Mouse (Mus musculus) R1 (cell line): ENCODE results near the gene Arpc5.

Experiments used
- DNase-seq: peaks from one replicate; pipeline ENCODE4 v3.0.0-alpha.2; 2018; ENCODE audit warnings: low read depth, low spot score

Gene Arpc5

DNA sequence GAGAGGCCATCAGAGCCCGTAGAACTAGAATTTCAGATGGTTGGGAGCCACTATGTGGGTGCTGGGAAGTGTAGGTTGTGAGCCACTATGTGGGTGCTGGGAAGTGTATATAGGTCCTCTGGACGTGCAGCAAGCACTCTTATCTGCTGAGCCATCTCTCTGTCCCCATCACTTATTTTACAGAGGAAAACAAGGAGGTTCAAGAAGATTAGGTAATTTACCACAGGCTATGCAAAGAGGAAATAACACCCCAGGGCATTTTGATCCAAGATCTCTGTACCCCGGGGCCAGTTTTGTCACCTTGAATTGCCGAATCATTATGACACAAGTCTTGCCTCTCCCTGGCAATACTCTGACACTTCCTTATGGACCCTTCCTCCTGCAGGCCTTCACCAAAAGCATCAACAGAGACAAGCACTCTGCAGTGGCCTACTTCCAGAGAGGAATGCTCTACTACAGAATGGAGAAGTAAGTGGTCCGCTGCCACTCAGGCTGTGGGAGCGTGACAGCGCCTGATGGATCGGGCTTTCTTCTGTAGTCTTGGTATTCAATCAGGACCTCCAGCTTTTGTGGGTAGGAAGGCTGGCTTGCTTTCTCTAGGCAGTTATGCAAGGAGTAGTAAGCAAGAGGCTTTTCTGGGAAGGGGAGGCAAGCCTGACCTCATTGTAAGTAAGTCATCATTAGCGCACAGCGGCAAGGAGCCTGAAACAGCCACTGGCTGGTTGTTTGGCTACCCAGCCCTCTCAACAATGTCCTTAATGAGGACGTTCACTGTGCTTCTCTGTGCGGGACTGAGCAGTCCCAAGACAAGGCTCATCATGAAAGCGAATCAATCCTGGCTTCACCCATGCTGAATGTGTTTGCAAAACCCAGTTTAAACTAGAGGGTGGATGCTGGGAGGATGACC is 44.4 kb downstream of the Arpc5 start:
- DNase-seq, result no peak

DNA sequence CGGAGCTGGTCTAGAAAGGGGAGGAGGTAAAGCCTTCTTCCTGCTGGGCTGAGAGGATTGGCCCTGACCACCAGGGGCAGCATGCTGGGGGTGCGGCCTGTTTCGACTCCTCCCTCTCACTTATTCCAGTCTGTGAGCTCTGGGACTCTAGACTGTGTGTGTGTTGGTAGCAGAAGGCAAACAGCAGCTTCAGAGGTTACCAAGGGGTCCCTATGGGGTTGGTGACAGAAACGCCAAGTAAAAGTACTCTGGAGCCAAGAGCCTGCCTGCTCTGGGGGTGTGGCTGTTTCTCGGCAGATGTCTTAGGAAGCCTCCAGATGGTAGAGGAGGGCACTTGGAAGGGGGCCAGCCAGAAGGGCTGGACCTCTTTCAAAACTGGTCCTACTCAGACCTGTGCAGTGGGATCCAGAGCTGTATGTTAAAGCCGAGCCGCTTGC is 48.9 kb downstream of the Arpc5 start:
- DNase-seq, result peak; percentile 91

DNA sequence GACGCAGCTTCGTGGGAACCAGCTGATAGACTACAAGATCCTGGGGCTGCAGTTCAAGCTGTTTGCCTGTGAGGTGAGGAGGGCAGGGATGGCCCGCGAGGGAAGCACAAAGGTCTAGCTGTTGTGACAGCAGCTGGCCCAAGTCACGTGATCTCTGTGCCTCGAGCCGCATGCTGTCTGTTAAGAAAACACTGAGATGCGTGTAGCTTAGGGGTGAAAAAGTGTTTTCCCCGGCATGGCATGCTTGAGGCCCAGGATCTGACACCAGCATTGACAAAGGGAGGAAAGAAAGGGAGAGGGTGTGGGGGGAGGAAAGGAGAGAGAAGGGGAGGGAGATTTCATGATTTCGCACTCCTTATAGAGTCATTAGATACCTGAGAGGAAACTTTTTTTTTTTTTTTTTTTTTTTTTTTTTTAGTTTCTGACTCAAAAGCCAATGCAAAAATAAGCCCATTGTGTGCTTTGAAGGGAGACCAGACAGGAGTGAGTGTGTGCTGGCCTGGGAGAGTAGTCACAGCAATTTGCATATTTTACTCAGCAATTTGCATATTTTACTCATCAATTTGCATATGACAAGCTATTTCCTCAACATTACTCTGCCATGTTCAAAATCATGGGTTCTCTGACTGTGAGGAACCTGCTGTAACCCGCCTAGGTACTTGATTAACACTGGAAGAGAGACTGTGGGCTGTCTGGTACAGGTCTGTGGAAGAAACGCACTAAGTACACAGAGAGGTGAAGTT is 50.9 kb downstream of the Arpc5 start:
- peak; percentile 49 for DNase-seq

DNA sequence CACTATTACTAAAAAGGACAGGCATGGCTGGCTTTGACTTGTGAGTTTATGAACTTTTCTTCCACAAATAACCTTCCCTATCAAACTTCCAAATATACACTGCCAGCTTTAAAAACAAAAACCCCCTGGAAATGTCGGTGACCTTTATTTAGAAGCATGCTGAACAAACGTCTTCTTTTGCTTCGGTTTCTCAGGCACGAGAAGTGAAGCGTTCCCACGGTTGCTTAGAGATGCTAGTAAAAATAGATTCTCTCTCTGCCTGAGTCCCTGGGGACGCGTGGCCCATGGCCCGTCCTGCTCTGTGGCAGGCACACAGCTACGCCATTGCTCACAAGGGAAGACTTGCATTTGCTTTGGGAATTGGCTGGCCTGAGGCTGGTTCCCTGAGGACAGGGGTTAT is 51.5 kb downstream of the Arpc5 start:
- DNase-seq, result no peak

DNA sequence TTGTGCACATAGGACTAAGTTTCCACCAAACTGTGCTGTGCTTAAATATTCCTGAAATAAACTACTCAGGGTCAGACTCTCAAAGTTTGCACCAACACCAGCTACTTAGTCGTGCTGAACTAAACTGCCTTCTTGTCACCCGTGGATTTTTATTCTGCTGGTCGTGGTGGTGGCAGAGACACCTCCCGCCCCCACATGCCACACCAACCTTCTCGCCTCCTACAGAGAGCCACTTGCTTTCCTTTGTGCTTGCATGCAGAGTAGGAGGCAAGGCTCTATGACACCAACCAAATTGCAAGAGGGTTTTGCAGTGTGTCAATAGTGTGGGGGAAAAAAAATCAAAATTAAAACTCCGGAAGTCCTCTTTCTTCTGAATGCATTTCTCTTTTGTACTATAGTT is 53.2 kb downstream of the Arpc5 start:
- no peak for DNase-seq

DNA sequence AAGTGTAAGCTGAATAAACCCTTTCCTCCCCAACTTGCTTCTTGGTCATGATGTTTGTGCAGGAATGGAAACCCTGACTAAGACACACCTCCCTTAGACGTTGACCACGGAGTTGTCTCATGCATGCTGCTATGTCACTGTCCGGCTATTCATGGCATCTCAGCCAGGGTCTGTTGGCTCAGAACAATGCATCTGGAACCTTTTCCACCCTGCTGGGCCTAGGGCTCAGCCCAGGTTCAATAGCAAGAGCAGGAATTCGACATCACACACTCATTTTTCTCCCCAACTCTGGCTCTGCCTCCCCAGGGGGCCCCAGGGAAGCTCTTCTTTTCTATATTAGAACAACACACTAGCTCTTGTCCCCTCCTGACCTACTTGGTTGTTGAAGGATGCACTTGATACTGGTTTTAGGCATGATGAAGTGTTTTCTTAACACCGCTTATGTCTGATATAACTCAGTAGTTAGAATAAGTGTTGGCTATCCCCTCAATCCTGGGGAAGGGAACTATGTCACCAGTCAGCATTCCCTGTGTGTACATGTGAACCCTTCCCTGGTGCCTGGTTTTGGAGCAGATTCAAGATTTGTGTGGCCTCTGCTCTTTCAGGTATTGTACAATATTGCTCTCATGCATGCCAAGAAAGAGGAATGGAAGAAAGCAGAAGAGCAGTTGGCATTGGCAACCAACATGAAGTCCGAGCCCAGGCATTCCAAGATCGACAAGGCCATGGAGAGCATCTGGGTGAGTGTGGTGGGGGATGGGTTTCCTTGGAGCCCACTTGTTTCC is 54.8 kb downstream of the Arpc5 start:
- no peak for DNase-seq

DNA sequence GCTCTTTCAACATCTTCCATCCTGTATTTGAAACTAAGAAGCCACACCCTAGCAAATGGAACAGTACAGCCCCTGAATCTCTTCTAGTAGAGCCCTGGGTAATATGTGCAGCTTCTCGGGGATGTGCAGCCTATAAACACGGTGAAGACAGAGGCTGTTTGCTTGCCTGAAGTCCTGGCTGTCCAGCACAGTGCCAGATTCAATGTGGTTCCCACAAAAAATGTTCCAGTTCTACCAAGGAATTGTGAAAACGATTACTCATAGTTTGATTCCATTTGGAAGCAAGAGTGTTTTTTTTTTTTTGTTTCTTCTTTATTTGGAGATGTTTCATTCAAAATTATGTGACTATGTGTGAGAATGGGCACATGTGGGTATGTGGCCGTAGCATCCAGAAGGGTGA is 55.4 kb downstream of the Arpc5 start:
- no peak for DNase-seq

GRCm38 (mm10) chr1:152824206-152824605 is 57.9 kb downstream of the Arpc5 start:
- DNase-seq, result peak; percentile 55
